ENCODE assay signal across 20 mouse cellular contexts in genomic region chr11:87571361-87571950, GRCm38 (mm10). TPM values are rescaled to one million over a fixed set of nuclear protein-coding genes. Genes with fewer than 3 reads are reported as not detected.
DNase-seq lines count a peak whose midpoint lies in the region; ATAC-seq and TF ChIP-seq lines count a peak whose summit lies in the region.
"Had no signal": no experiment of that assay in that cellular context is flagged by ENCODE, and none has a peak within 500 bp of the region (broad histone marks: within the 10 kb centered on the region; RNA-seq: fewer than 3 reads in every experiment).

No protein-coding gene starts in this region.

- H3K27ac ChIP-seq in heart, adult 2 months, result peak overlapping the region; percentile 79
- H3K27ac ChIP-seq in heart, embryonic 12.5 days (ENCODE audit: poor library complexity, severe bottlenecking), result no peak overlapping the region; the same call in 1 of the 2 replicates
- H3K27ac ChIP-seq in limb, embryonic 15.5 days, result peak overlapping the region; percentile 44; the same call in 1 of the 2 replicates
- H3K27ac ChIP-seq in limb, embryonic 10.5 days, result no peak overlapping the region
- peak overlapping the region; percentile 78 for H3K27ac ChIP-seq in brown adipose tissue, adult 24 weeks (replicated peaks; ENCODE audit: low read depth, low read length)
- H3K27ac ChIP-seq in midbrain, embryonic 11.5 days (ENCODE audit: low read depth, low read length), result no peak overlapping the region

- peak overlapping the region; percentile 31 for H3K9ac ChIP-seq in heart, adult 2 months (ENCODE audit: low read depth, low read length)
- H3K9ac ChIP-seq in heart, embryonic 12.5 days, result no peak overlapping the region
- no peak overlapping the region for H3K9ac ChIP-seq in limb, embryonic 15.5 days
- H3K9ac ChIP-seq in midbrain, embryonic 11.5 days (ENCODE audit: low read length), result no peak overlapping the region

- no peaks in the 10 kb centered on the region for H3K79me2 ChIP-seq in heart, adult 2 months (replicated peaks; ENCODE audit: control insufficient read depth, insufficient read depth, low read length)

- intact Hi-C loops in heart, adult 2 months (cut with DNase I), result no loop called here
- intact Hi-C loops in heart, postnatal 10 days (cut with DNase I), result no loop called here

- 42% methylated on average over 1 of the region's 1 CpGs for WGBS in heart, adult 2 months
- WGBS in heart, embryonic 12.5 days, result 84% methylated on average over 1 of the region's 1 CpGs
- 87% methylated on average over 1 of the region's 1 CpGs for WGBS in limb, embryonic 15.5 days
- WGBS in limb, embryonic 10.5 days, result 92% methylated on average over 1 of the region's 1 CpGs
- WGBS in midbrain, embryonic 11.5 days, result 86% methylated on average over 1 of the region's 1 CpGs

- no peaks in the 10 kb centered on the region for H3K27me3 ChIP-seq in heart, adult 2 months (ENCODE audit: control insufficient read depth, insufficient read depth, low read length)
- H3K27me3 ChIP-seq in heart, embryonic 12.5 days (replicated peaks), result 0 out of 2 replicates have a peak, but pooled peaks cover 3% of the 10 kb centered on the region
- no peaks in the 10 kb centered on the region for H3K27me3 ChIP-seq in limb, embryonic 15.5 days
- H3K27me3 ChIP-seq in limb, embryonic 10.5 days (ENCODE audit: low read depth, poor library complexity, severe bottlenecking), result peaks cover 3% of the 10 kb centered on the region; the same call in 1 of the 2 replicates
- no peaks in the 10 kb centered on the region for H3K27me3 ChIP-seq in midbrain, embryonic 11.5 days (ENCODE audit: control insufficient read depth, insufficient read depth, low read length)

- TF ChIP-seq CTCF in heart, adult 2 months (IDR thresholded peaks at IDR 0.05), result no peak

- peaks cover 27% of the 10 kb centered on the region for H3K4me1 ChIP-seq in heart, adult 2 months (ENCODE audit: control insufficient read depth, insufficient read depth, low read length)
- peaks cover 41% of the 10 kb centered on the region for H3K4me1 ChIP-seq in heart, embryonic 12.5 days (replicated peaks)
- peaks cover 3% of the 10 kb centered on the region; the same call in 1 of the 2 replicates for H3K4me1 ChIP-seq in limb, embryonic 15.5 days
- no peaks in the 10 kb centered on the region for H3K4me1 ChIP-seq in limb, embryonic 10.5 days
- peaks cover 41% of the 10 kb centered on the region for H3K4me1 ChIP-seq in brown adipose tissue, adult 24 weeks (ENCODE audit: control insufficient read depth, insufficient read depth, insufficient read length, low read length)
- H3K4me1 ChIP-seq in midbrain, embryonic 11.5 days (ENCODE audit: control insufficient read depth, insufficient read depth, low read length), result no peaks in the 10 kb centered on the region

- peaks cover 2% of the 10 kb centered on the region; the same call in 1 of the 2 replicates for H3K36me3 ChIP-seq in heart, adult 2 months (ENCODE audit: control insufficient read depth, insufficient read depth, low read length)
- no peaks in the 10 kb centered on the region for H3K36me3 ChIP-seq in heart, embryonic 12.5 days
- H3K36me3 ChIP-seq in limb, embryonic 15.5 days, result no peaks in the 10 kb centered on the region
- H3K36me3 ChIP-seq in limb, embryonic 10.5 days, result no peaks in the 10 kb centered on the region
- H3K36me3 ChIP-seq in midbrain, embryonic 11.5 days (ENCODE audit: control insufficient read depth, insufficient read depth, low read length), result no peaks in the 10 kb centered on the region

- DNase-seq in heart, adult 2 months, result peak in 1 of 2 experiments; percentile 37
- DNase-seq in limb, embryonic 10.5 days (ENCODE audit: low spot score), result no peak
- peak; percentile 41 to 43 for DNase-seq in heart, postnatal 10 days
- no peak for DNase-seq in midbrain, embryonic 11.5 days (ENCODE audit: low spot score, missing footprints)
- DNase-seq: adrenal gland, adult 8-10 months; cerebellum, adult 9-11 months; embryo, embryonic 11 days; lung, adult 2 months; right cerebral cortex, postnatal 14 days; thymus, postnatal 4 days had no signal

- no peaks in the 10 kb centered on the region for H3K9me3 ChIP-seq in heart, embryonic 12.5 days (replicated peaks)
- no peaks in the 10 kb centered on the region for H3K9me3 ChIP-seq in limb, embryonic 15.5 days
- no peaks in the 10 kb centered on the region for H3K9me3 ChIP-seq in limb, embryonic 10.5 days (replicated peaks)
- no peaks in the 10 kb centered on the region for H3K9me3 ChIP-seq in midbrain, embryonic 11.5 days (ENCODE audit: control insufficient read depth, low read length)

- no peak for TF ChIP-seq EP300 in heart, adult 2 months (IDR thresholded peaks at IDR 0.05; ENCODE audit: insufficient read depth, low read depth, low read length)

- no peak overlapping the region; the same call in 1 of the 2 replicates for H3K4me2 ChIP-seq in heart, embryonic 12.5 days
- no peak overlapping the region for H3K4me2 ChIP-seq in limb, embryonic 15.5 days
- H3K4me2 ChIP-seq in midbrain, embryonic 11.5 days, result no peak overlapping the region

- TF ChIP-seq POLR2A in heart, adult 2 months (IDR thresholded peaks at IDR 0.05; ENCODE audit: insufficient read depth, low read depth, low read length), result no peak

- ATAC-seq in heart, embryonic 12.5 days (ENCODE audit: insufficient number of reproducible peaks, low FRiP score), result no peak
- ATAC-seq in limb, embryonic 15.5 days (ENCODE audit: insufficient number of reproducible peaks, low FRiP score, low TSS enrichment, low read depth), result no peak
- ATAC-seq in midbrain, embryonic 11.5 days (ENCODE audit: low FRiP score), result no peak
- ATAC-seq: midbrain, embryonic 16.5 days had no signal

- H3K4me3 ChIP-seq in heart, adult 2 months, result no peak overlapping the region
- no peak overlapping the region for H3K4me3 ChIP-seq in heart, embryonic 12.5 days
- H3K4me3 ChIP-seq in limb, embryonic 15.5 days, result no peak overlapping the region
- H3K4me3 ChIP-seq in limb, embryonic 10.5 days, result no peak overlapping the region
- no peak overlapping the region for H3K4me3 ChIP-seq in brown adipose tissue, adult 24 weeks (ENCODE audit: insufficient read depth, low read depth, low read length)
- H3K4me3 ChIP-seq in midbrain, embryonic 11.5 days (ENCODE audit: low read depth, low read length), result no peak overlapping the region

RNA-seq across cellular contexts. Expression of gene Sept4, which starts 2.8 kb away (rescaled TPM):
- total RNA-seq in heart, adult 2 months (2021), result 10 to 100 TPM; 36.7 to 38.6 TPM
- 39.9 and 54.4 TPM in 2 replicates for polyA plus RNA-seq in heart, adult 2 months (2012; rRNA removed)
- polyA plus RNA-seq in heart, embryonic 12.5 days (2016; fragmentation: Nextera tagmentation; extraction: Ambion mirVana), result 10.5 and 11.6 TPM in 2 replicates
- polyA plus RNA-seq in limb, embryonic 15.5 days (2015; fragmentation: Nextera tagmentation; extraction: Ambion mirVana), result 25.5 and 46.6 TPM in 2 replicates
- polyA plus RNA-seq in limb, embryonic 10.5 days (2016; fragmentation: Nextera tagmentation; extraction: Ambion mirVana), result 4.8 and 6.0 TPM in 2 replicates
- 19.7 and 35.0 TPM in 2 replicates for polyA plus RNA-seq in brown adipose tissue, adult 24 weeks (2012; ENCODE audit: insufficient read depth, insufficient read length, missing spikeins)
- 10 to 100 TPM; 89.3 to 99.0 TPM for total RNA-seq in heart, postnatal 10 days (2021)
- 9.0 and 11.4 TPM in 2 replicates for polyA plus RNA-seq in midbrain, embryonic 11.5 days (2014; fragmentation: Nextera tagmentation; extraction: Ambion mirVana)

RNA-seq across cellular contexts. Expression of gene Gm11492, which starts 5.0 kb away (rescaled TPM):
- not detected for total RNA-seq in heart, adult 2 months (2021)
- 0.04 TPM in 1 of 2 replicates, not detected in the other for polyA plus RNA-seq in heart, adult 2 months (2012; rRNA removed)
- polyA plus RNA-seq in heart, embryonic 12.5 days (2016; fragmentation: Nextera tagmentation; extraction: Ambion mirVana), result not detected in 2 replicates
- not detected in 2 replicates for polyA plus RNA-seq in limb, embryonic 15.5 days (2015; fragmentation: Nextera tagmentation; extraction: Ambion mirVana)
- not detected in 2 replicates for polyA plus RNA-seq in limb, embryonic 10.5 days (2016; fragmentation: Nextera tagmentation; extraction: Ambion mirVana)
- polyA plus RNA-seq in brown adipose tissue, adult 24 weeks (2012; ENCODE audit: insufficient read depth, insufficient read length, missing spikeins), result not detected in 2 replicates
- not detected for total RNA-seq in heart, postnatal 10 days (2021)
- not detected in 2 replicates for polyA plus RNA-seq in midbrain, embryonic 11.5 days (2014; fragmentation: Nextera tagmentation; extraction: Ambion mirVana)
- total RNA-seq: adrenal gland, adult 8-10 months; gastrocnemius, postnatal 4 days; layer of hippocampus, postnatal 25 days; megakaryocyte, adult 5-6 weeks had no signal
- polyA plus RNA-seq: frontal cortex, adult 2 months; hindbrain, embryonic 11.5 days; intestine, embryonic 14.5 days; lung, adult 2 months; midbrain, embryonic 16.5 days had no signal

RNA-seq across cellular contexts. Expression of gene Mtmr4, which starts 20.5 kb away (rescaled TPM):
- 10 to 100 TPM; 24.7 to 27.8 TPM for total RNA-seq in heart, adult 2 months (2021)
- polyA plus RNA-seq in heart, adult 2 months (2012; rRNA removed), result 7.9 and 19.0 TPM in 2 replicates
- 21.9 and 27.3 TPM in 2 replicates for polyA plus RNA-seq in heart, embryonic 12.5 days (2016; fragmentation: Nextera tagmentation; extraction: Ambion mirVana)
- polyA plus RNA-seq in limb, embryonic 15.5 days (2015; fragmentation: Nextera tagmentation; extraction: Ambion mirVana), result 25.9 and 27.9 TPM in 2 replicates
- polyA plus RNA-seq in limb, embryonic 10.5 days (2016; fragmentation: Nextera tagmentation; extraction: Ambion mirVana), result 68.3 and 69.0 TPM in 2 replicates
- polyA plus RNA-seq in brown adipose tissue, adult 24 weeks (2012; ENCODE audit: insufficient read depth, insufficient read length, missing spikeins), result 5.8 TPM in 2 replicates
- total RNA-seq in heart, postnatal 10 days (2021), result 10 to 100 TPM; 14.5 to 15.1 TPM
- polyA plus RNA-seq in midbrain, embryonic 11.5 days (2014; fragmentation: Nextera tagmentation; extraction: Ambion mirVana), result 68.3 and 72.9 TPM in 2 replicates

RNA-seq across cellular contexts. Expression of gene Hsf5, which starts 45.5 kb away (rescaled TPM):
- total RNA-seq in heart, adult 2 months (2021), result under 1 TPM in 1 of 2 experiments, not detected in 1; 0.05 TPM
- 0.02 and 0.06 TPM in 2 replicates for polyA plus RNA-seq in heart, adult 2 months (2012; rRNA removed)
- 0.13 and 0.15 TPM in 2 replicates for polyA plus RNA-seq in heart, embryonic 12.5 days (2016; fragmentation: Nextera tagmentation; extraction: Ambion mirVana)
- polyA plus RNA-seq in limb, embryonic 15.5 days (2015; fragmentation: Nextera tagmentation; extraction: Ambion mirVana), result 0.14 and 0.22 TPM in 2 replicates
- 0.26 and 0.34 TPM in 2 replicates for polyA plus RNA-seq in limb, embryonic 10.5 days (2016; fragmentation: Nextera tagmentation; extraction: Ambion mirVana)
- polyA plus RNA-seq in brown adipose tissue, adult 24 weeks (2012; ENCODE audit: insufficient read depth, insufficient read length, missing spikeins), result not detected in 2 replicates
- total RNA-seq in heart, postnatal 10 days (2021), result under 1 TPM; 0.05 to 0.14 TPM
- polyA plus RNA-seq in midbrain, embryonic 11.5 days (2014; fragmentation: Nextera tagmentation; extraction: Ambion mirVana), result 0.15 and 0.31 TPM in 2 replicates

Comparison
In these comparisons a context has a peak if more than half of its experiments do, and no peak if none do; other contexts are left out.
1. H3K27ac ChIP-seq: peak in heart, adult 2 months (single experiment), limb, embryonic 15.5 days (single experiment) and brown adipose tissue, adult 24 weeks (single experiment); none in heart, embryonic 12.5 days (single experiment), limb, embryonic 10.5 days (single experiment) and midbrain, embryonic 11.5 days (single experiment).
2. DNase-seq: peak in heart, postnatal 10 days (2 of 2); none in limb, embryonic 10.5 days (single experiment) and midbrain, embryonic 11.5 days (single experiment).